Mouse (Mus musculus): ENCODE data around the gene Zmym6. TPM values are rescaled to one million over a fixed set of nuclear protein-coding genes. Genes with fewer than 3 reads are reported as not detected.

The Zmym6 gene
- total RNA-seq, 2 experiments from 2014 or later: 23.6 to 24.2 TPM

DNA sequence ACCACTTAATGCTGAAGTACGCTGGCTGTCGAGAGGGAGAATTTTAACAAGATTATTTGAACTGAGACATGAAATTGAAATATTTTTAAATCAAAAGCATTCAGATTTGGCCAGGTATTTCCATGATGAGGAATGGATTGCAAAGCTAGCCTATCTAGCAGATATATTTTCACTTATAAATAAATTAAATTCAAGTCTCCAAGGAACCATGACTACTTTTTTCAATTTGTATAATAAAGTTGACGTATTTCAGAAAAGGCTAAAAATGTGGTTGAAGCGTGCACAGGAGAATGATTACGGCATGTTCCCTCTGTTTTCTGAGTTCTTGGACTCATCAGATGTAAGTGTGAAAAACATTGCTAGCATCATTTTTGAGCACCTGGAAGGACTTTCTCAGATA lies 46.2 kb downstream of the Zmym6 start, which contains the start of gene Tmem35b:
Tmem35b (plus strand) TSS at position 301 of the 400 bp plus-strand sequence.
- DNase-seq (ENCODE audit: low spot score in 2 of 2): no peak

DNA sequence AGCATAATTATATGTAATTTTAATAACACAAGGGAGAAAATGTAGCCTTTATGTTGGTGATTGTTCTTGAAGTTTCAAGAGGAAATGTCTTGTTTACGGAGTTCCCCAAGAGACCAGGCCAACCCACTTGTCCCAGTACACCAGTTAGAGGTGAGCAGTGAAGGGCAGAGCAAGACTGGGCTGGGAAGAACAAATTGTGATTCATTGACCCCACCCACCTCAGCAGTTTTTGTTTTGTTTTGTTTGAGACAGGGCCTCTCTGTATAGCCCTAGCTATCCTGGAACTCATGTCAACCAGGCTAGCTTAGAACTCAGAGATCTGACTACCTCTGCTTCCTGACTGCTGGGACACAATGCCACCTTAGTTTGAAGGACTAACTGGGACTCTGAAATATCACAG lies 47.1 kb downstream of the Zmym6 start:
- no peak for DNase-seq (ENCODE audit: low spot score in 2 of 2)

DNA sequence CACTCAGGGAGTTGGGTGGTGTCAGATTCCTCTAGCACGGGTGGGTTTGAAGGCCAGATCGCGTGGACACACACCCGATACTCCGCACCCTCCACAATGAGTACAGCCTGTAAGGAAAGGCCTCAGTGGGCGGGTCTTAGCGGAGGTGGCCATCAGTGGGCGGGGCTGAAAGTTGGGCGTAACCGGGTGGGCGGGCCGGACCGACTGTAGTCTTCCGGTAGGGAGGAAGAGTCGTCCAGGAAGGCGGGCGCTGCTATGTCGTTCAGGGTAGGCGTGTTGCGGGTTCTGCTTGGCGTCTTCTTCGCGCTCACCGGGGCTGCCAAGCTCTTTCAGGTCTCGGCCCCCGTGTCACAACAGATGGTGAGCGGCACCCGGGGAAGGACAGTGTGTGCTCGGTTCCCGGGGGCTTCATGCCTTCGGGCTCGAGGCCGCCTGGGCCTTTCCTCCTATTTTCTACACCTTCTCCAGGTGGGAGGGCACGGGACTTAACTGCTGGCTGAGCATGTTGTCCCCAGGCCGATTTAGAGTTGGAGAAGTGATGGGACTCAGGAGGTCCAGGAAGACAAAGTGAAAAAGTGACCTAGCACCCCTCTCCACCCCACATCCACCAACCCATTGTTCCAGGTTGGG lies 48.8 kb downstream of the Zmym6 start:
- peak; percentile 79 to 89 for DNase-seq (ENCODE audit: low spot score in 2 of 2)

DNA sequence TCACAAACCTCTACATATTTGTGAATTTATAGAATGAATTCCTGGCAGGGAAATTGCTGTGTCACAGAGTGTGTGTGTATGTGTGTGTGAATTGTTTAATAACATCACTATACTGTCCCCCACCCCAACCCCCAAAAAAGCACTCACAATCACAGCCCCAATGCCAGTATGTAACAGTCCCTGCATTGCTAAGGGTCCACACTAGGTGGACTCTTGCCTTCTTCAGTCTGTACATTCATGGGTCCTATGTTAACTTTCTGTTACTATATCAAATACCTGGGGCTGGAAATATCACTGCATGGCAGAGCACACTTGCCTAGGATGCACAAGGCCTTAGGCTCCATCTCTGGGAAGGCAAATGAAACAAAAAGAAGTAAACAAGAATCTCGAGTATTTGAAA lies 57.5 kb downstream of the Zmym6 start:
- no peak for DNase-seq (ENCODE audit: low spot score in 2 of 2)

DNA sequence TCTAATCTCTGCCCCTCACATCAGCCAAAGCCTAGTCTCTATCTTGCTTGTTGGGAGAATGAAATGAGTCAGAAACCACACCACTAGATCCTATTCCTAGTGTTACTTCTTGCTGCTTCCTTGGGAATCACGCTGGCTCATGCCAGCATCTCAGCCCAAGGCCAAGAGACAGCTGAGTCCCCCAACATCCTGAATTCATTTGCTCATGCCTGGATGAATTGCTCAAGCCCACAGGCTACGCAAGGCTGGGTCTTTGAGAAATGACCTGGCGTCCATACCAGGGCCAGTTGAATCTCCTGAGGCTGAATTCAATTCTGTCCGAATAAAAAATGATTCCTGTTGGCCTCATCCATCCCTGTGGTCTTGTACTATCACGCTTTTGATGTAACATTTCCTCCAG lies 60.4 kb downstream of the Zmym6 start:
- no peak for DNase-seq (ENCODE audit: low spot score in 2 of 2)

DNA sequence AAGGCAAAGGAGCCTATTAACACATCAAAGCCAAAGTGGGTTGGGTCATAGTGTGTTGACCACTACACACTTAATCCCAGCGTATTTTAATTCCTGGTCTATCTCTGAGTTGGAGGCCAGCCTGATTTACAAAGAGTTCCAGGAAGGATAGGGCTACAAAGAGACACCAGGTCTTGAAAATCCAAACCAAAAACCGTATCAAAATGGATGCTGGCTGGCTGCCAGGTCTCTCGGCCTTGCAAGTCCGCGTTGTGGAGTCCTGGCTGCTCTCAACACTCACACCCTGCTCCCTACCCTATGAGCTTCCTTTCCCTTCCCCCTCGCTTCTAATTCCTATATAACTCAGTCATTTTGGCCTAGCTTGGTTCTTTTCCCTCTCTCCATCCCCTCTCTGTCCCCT lies 61.3 kb downstream of the Zmym6 start:
- no peak for DNase-seq (ENCODE audit: low spot score in 2 of 2)

DNA sequence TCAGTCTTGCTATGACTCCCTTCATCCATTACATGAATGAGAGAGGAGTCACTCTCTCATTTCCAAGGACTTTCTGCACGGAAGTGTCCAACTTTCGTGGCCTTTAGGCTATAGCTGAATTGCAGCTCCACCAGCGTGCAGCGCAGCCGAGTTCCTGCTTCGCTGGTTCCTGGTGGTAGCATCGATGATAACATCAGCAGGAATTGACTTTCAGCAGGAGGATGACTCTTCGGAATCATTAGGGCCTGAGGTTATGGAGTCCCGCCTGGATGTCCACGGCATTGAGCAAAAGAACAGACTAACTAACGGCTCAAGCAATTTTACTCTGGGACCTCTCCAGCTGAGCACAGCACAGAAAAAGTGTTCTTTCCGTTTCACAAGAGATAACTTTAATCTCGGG lies 72.8 kb downstream of the Zmym6 start:
- no peak for DNase-seq (ENCODE audit: low spot score in 2 of 2)

DNA sequence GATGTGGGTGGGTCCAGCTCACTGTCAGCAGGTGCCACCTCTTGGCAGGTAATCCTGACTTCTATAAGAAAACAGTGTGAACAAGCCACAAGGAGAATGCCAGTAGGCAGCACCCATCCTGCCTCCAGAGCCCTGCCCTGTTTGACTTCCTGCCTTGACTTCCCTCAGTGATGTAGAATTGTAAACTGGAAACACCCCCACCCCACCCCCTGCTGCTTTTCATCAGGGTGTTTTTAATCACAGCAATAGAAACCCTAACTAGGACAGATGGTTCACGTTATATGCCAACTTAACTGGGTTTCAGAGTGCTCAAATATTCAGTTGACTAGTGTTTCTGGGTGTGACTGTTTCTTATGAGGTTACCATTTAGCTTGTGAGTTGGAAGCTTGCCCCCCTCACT lies 76.2 kb downstream of the Zmym6 start:
- no peak for DNase-seq (ENCODE audit: low spot score in 2 of 2)

DNA sequence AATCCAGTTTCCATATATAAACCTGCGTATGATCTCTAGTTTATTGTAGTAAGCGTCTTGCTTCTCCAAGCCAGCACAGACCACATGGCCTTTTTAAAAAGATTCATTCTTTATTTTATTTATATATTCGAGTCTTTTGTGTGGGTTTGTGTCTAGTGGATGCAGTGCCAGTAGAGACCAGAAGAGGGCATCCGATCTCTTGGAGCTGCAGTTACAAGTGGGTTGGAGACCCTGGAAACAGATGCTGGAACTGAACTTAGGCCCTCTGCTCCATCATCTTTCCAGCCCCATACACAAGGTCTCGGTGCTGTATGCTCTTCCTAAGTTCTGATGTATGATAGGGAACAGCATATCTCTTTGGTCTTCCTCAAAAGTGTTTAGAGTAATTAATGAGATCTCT lies 78.6 kb downstream of the Zmym6 start:
- no peak for DNase-seq (ENCODE audit: low spot score in 2 of 2)

DNA sequence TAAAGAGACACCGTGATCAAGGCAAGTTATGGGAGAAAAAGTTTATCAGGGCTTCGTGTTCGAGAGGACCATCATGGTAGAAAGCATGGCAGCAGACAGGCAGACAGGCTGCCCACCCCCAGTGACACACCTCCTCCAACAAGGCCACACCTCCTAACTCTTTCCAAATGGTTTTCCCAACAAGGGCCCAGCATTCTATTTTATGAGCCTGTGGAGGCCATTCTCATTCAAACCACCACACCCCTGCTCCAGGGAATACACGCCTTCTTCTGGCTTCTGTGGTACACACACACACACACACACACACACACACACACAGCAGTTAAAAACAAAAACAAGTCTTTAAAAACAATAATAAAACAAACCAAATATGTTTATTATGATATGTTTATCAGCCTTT lies 80.6 kb downstream of the Zmym6 start:
- no peak for DNase-seq (ENCODE audit: low spot score in 2 of 2)

DNA sequence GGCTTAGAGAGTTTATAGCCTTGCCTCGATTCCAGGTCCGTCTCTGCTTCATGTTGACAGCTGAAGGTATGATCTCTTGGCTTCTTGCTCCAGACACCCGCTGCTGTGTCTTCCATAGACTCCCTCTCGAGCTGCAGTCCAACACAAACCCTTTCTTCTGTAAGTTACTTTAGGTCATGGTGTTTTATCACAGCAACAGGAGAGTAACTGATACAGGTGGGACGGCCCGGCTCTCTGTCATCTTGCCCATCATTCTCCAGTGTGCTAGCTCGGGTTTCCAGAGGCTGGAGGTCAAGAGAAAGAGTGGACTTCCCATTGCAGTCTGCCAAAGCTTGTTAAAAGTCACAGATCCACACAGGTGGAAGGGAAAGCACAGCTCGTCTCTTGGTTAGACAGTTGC lies 86.7 kb downstream of the Zmym6 start:
- no peak for DNase-seq (ENCODE audit: low spot score in 2 of 2)

DNA sequence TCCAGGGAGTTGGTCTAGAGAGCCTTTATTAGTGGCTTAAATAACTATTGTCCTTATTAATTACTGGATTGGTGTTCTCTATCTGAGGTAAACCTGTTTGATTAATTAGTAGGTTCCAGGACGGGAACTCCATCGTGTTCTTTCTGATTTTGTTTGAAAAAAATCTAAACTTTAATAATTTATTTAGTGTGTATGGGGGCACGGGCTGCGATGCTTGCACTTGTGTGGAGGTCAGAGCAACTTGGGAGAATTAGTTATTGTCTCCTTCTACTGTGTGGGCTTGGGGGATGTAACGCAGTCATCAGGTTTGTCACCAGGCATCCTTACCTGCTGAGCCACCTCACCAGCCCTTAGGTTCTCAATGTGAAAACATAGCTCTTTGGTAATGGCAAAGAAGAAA lies 89.9 kb downstream of the Zmym6 start:
- DNase-seq (ENCODE audit: low spot score in 2 of 2): no peak

DNA sequence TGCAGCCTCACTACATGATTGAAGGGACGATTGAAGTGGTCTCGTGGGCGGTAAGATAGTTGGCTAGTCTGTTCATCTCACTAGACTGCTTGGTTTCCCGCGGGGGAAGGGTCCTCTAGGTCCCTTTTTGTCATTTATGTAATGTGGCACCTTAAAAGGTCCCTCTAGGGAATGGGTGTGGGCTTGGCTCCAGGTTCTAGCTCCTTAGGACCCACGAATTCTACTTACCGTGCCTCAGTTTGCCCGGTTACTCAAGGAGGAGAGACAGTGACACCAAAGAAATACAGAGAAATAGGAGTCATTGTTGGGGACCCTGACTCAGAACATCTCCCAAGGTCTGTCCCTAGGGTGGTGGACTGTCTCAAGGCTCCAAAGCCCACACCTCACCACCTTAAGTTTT lies 90.5 kb downstream of the Zmym6 start:
- DNase-seq (ENCODE audit: low spot score in 2 of 2): no peak

DNA sequence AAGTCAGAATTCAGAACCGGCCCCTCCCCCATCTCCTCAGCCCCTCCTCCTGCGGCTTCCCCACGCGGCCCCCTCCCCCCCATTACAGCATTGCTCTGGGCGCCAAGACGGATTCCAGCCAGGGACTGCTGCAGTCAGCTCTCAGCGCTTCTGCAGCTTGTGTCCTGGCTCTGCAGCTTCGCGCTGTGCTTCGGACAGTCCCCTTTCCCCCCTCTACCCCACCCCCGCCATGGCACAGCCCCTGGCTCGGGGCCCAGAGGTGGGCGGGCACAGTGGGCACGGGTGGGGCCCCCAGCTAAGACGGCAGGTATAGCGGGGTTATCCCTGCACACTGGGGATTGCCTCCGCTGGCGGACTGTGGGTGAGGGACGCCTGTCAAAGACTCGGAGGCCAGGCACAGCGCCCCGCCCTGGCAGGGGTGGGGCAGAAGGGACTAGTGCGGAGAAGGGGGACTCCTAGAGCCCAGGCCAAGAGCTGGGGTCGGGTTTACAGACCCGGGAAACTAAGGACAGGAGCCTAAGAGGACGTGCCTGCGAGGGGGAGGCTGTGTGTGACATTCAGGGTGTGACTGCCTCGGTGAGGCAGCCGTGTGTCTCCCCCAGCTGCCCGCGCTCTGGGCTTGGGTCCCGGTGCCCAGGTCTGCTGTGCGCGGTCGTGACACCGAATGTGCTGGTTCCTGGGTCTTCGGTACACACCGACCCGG lies 91.2 kb downstream of the Zmym6 start:
- DNase-seq (ENCODE audit: low spot score in 2 of 2): peak; percentile 14 to 34

DNA sequence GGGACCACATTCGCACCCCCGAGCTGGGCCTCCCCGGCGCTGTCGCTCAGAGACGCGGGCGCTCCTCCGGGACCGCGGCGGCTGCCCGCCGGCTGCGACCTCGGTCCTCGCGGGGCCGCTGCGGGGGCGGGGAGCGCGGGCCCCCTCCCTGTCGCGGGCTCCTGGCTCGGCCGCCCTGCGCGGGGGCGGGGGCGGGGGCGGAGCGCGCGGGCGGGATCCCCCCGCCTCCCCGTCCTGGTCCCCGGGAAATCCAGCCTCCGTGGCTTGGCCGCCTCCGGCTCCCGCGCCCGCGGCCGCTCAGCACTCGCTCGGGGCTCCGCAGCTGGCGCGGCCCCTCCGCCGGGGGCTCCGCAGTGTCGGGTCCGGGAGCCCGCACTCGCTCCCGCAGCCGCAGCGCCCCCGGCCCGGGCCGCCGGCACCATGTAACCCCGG lies 91.7 kb downstream of the Zmym6 start, which contains the start of gene Dlgap3:
Dlgap3 (plus strand) TSS at position 291 of the 432 bp plus-strand sequence.
- peak in 1 of 2 experiments; percentile 19 for DNase-seq (ENCODE audit: low spot score in 2 of 2)

DNA sequence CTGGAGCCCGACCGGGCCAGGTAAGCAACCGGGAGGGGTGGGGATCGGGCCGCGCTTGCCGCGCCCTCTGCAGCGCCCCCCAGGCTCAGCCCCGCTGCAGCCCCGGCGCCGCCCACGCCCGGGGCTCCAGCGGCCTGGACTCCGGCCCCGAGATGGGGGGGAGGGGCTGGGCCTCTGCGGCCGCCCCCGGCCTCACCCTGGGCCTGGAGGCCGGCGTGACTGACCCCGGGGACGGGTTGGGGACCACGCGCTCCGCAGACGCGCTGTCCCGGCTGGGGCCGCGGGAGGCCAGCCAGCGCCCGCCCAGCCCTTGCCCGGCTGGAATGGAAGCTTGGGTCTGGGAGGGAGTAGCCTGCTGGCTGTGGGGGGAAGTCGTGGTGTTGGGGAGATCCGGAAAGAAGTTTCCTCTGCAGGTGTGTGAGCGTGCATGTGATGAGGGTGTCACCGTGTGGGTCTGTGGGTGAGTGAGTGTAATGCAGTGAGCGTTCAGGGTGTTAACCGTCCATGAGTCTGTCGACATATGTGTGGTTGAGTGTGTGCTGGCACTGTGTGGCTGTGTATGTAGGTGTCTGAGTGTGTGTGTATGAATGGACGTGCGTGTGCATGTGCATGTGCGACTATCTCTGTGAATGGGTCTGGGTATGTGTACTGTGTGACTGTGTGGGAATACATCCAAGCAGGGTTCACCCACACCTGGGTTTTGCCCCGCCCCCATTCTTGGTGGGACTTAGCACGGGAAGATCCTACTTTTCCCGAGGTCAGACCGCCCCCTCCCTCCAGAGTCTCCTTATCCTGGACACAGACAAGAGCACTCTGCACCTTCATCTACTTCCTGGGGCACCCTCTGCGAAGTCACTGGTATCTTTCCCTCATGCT lies 92.4 kb downstream of the Zmym6 start:
- no peak for DNase-seq (ENCODE audit: low spot score in 2 of 2)

DNA sequence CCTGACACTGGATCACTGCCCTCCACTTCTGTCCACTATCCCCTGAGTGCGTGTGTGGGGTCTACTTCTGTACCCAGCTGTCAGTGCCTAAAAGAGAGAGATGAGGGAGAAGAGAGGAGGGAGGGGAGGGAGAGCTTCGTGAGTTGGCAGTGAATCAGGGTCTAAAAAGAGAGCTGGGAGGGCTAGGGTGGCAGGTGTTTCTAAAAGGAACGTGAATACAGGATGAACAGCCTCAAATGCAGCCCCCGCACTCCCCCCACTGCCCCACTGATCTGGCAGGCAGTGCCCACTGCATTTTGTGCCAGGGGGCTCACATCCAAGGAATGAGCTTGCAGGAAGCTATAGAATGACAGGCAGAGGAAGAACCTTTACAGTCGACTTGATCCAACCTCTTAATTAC lies 93.7 kb downstream of the Zmym6 start:
- no peak for DNase-seq (ENCODE audit: low spot score in 2 of 2)

DNA sequence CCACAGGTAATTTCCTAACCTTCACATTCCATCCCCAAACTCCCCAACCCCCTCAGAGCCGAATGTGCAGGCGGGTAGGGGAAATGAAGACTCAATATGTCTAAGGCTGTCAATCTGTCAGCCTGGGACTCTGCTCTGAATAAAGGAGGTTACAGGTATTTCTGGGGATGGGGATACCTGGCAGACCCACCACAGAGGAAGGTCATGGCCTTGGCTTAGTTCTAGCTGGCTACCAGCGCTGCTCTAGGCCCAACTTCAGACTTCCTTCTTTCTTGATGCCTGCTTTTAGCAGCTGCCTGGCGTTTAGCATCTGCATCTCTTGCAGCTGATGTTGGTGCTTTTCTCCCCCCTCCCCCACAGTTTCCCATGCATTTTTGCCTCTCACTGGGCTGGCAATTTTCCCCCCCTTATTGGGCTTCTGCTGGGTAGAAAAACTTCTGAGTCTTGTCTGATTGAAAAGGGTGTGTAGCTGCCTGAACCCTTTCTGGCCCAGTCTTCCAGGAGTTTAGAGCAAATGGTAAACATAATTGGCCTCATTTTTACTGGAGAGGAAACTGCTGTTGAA lies 94.2 kb downstream of the Zmym6 start:
- DNase-seq (ENCODE audit: low spot score in 2 of 2): no peak

DNA sequence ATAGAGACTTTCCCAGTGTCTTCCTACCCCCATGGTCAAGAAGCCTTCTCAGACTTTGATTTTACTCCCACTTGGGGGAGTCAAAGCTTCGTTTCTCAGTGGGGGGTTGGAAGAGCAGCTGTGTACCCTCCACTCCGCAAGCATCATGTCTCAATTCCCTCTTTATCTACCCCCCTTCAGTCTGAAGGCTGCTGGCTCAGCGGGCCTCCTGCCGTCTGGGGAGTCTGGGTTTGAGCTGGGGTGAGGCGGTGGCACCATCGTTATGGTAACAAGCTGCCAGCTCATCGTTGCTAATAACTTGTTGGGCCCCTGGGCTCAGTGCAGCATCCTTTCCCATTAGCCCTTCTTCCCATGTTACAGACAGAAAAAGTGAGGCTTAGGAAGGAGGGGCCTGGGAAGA lies 94.9 kb downstream of the Zmym6 start:
- no peak for DNase-seq (ENCODE audit: low spot score in 2 of 2)

DNA sequence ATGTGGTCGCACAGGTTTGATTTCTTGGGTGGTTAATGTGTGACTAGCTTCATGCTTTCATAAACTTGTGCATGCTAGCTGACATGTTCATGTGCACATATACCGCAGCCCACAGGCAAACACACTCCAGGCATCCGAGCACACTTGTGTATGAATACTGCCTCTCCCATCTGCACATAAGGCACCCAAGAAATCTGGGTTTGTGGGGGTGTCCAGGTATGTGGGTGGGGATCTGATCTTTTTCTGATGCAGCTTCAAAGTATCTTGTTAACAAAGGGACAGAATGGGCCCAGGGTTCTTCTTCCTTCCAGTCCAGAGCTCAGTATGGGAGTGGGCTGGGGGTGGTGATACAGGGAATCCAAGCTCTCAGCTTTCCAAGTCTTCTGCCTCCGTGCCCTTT lies 95.4 kb downstream of the Zmym6 start:
- no peak for DNase-seq (ENCODE audit: low spot score in 2 of 2)

DNA sequence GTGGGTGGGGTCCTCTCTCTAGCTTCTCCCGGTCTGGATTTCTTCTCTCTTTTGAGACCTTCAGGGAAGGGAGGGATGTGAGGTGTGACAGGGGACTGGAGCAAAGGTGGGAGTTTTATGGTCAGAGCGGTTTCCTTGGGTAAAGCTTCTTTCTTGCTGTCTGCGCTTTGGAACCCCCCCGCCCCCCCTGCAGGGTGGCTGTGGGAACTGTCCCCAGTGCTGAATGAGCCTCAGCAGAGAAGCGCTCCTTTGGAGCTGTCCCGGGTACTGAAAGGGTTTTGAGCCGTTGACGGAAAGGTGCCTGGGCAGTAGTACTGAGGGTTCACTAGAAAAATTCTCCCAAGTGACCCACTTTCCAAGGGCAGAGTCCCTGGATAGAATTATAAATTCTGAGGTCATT lies 96.3 kb downstream of the Zmym6 start:
- peak; percentile 49 to 61 for DNase-seq (ENCODE audit: low spot score in 2 of 2)
